Mouse (Mus musculus): ENCODE measurements around the gene Sp1. TPM values are rescaled to one million over a fixed set of nuclear protein-coding genes. Genes with fewer than 3 reads are reported as not detected.

Sp1 gene
- total and polyA plus RNA-seq, 2 experiments from 2014 or later: 3.1 to 32.1 TPM

DNA sequence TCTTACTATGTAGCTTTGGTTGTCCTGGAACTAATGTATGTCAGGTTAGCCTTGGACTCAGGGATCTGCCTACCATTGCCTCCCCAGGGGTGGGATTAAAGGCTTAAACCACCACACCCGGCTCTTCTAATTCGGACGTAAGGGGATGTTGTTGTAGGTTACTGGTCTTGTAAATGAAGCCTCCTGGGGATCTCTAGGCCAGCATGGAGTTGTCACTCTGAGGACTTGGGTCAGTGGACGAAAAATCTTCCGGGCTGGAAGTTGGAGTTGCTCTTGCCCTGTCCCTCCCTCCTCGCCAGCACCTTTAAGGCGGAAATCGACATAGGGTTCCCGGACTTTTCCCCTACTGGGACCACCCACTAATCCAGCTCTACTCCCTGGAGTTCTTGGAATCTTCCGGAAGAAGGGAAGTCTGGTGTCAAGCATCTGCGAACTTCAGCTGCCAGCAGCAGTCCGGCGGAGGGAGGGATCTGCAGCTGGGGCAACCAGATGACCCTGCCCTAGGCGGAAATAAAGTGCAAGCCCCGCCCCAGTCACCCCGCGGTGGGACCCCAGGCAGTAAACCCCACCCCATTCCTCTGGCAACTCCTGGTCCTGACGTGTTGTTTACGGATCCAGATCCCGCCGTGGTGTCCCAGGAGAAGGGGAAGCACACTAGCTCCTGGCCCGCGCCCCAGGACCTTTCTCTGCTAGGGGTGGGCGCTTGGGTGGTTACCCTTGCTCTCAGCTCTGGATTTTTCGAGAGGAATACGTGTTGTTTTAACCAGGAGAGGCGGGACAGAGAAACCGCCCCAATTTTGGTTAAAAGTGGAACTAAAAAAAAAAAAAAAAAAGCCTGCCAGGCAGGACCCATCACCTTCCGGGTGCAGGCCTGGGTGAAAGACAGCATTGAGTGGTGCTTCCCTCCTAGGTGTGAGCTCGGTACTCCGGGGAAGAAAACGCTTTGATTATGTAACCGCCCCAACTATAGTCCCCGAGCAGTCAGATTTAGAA, 6.4 kb upstream of the Sp1 start:
- Histone ChIP-seq H3K4me1 (ENCODE audit: control insufficient read depth, insufficient read depth) (peaks cover 10% of the 10 kb centered on the region), H3K9ac (replicated peaks; ENCODE audit: low read depth, low read length) (peak overlapping the region; percentile 62), H3K4me3 (ENCODE audit: low read depth, low read length) (peak overlapping the region; percentile 50), H3K27ac (ENCODE audit: low read depth) (peak overlapping the region; percentile 96), H3K36me3 (replicated peaks; ENCODE audit: control insufficient read depth, insufficient read depth, low read length) (no peaks in the 10 kb centered on the region), H3K27me3 (ENCODE audit: control insufficient read depth, insufficient read depth, low read length) (no peaks in the 10 kb centered on the region), H3K9me3 (replicated peaks; ENCODE audit: control insufficient read depth, low read length) (no peaks in the 10 kb centered on the region), H3K4me2 (ENCODE audit: low read depth, low read length) (peak overlapping the region; percentile 68)
- WGBS: 1% methylated on average over 34 of the region's 34 CpGs
- TF ChIP-seq CTCF (IDR thresholded peaks at IDR 0.05; ENCODE audit: low read depth): no peak
- TF ChIP-seq EP300 (IDR thresholded peaks at IDR 0.05; ENCODE audit: low read depth): peak; percentile 48; the same call in 1 of the 2 replicates
- peak; percentile 90 for DNase-seq (ENCODE audit: low spot score)
- peak; percentile 91 for ATAC-seq (ENCODE audit: insufficient read depth, low read depth)

DNA sequence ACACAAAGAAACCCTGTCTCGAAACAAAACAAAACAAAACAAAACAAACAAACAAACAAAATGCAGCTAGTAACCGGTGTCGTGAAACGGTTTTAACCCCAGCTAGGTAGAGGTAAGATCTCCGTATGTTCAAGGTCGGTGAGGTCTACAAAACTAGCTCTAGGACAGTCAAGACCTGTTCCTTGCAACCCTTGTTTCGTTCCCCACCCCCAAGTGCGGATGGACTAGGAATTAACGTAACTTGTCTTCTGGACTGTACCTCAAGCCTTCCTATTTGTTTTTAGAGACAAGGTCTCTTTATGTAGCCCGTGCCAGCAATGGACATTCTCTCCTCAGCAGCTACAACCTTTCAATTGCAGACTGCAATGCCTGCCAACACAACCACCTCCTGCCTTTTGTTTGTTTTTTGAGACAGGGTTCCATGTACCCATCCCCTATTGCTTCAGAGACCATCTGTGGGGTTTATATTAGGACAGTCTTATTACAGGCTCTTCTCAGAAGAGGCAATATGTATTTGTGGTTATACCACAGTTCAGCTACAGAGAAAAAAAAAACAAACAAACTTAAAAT, 5.4 kb upstream of the Sp1 start:
- peak overlapping the region; percentile 96 for H3K27ac ChIP-seq (ENCODE audit: low read depth)
- peak overlapping the region; percentile 68; the same call in 1 of the 2 replicates for H3K4me2 ChIP-seq (ENCODE audit: low read depth, low read length)
- DNase-seq (ENCODE audit: low spot score) (no peak), ATAC-seq (ENCODE audit: insufficient read depth, low read depth) (no peak)
- H3K9ac ChIP-seq (replicated peaks; ENCODE audit: low read depth, low read length): no peak overlapping the region
- no peaks in the 10 kb centered on the region for H3K27me3 ChIP-seq (ENCODE audit: control insufficient read depth, insufficient read depth, low read length)
- peaks cover 4% of the 10 kb centered on the region for H3K4me1 ChIP-seq (ENCODE audit: control insufficient read depth, insufficient read depth)
- 84% methylated on average over 10 of the region's 10 CpGs for WGBS
- no peaks in the 10 kb centered on the region for H3K9me3 ChIP-seq (replicated peaks; ENCODE audit: control insufficient read depth, low read length)
- no peaks in the 10 kb centered on the region for H3K36me3 ChIP-seq (replicated peaks; ENCODE audit: control insufficient read depth, insufficient read depth, low read length)
- H3K4me3 ChIP-seq (ENCODE audit: low read depth, low read length): no peak overlapping the region
- TF ChIP-seq EP300 (IDR thresholded peaks at IDR 0.05; ENCODE audit: low read depth) (no peak), CTCF (IDR thresholded peaks at IDR 0.05; ENCODE audit: low read depth) (no peak)

DNA sequence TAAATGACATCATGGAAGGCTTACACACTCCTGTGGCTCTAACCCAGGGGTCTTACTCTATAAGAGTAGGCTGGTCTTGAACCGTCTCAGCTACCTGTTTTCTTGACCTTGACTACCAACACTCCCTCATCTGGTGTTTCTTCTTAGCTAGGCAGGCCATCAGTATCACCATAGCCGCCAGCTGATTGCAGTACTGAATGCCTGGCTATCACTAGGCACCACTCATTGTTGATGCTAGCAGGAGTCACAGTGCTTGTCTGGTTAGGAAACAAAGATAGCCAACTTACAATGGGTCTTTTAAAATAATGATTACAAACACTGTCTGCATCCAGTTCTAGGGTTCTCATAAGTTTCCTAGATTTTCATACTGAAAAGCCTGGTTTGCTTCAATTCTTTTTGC, 4.7 kb upstream of the Sp1 start:
- Histone ChIP-seq H3K4me3 (ENCODE audit: low read depth, low read length) (no peak overlapping the region), H3K27ac (ENCODE audit: low read depth) (no peak overlapping the region), H3K36me3 (replicated peaks; ENCODE audit: control insufficient read depth, insufficient read depth, low read length) (no peaks in the 10 kb centered on the region), H3K4me1 (ENCODE audit: control insufficient read depth, insufficient read depth) (peaks cover 4% of the 10 kb centered on the region), H3K4me2 (ENCODE audit: low read depth, low read length) (no peak overlapping the region), H3K9ac (replicated peaks; ENCODE audit: low read depth, low read length) (no peak overlapping the region), H3K27me3 (ENCODE audit: control insufficient read depth, insufficient read depth, low read length) (no peaks in the 10 kb centered on the region), H3K9me3 (replicated peaks; ENCODE audit: control insufficient read depth, low read length) (no peaks in the 10 kb centered on the region)
- ATAC-seq (ENCODE audit: insufficient read depth, low read depth) (no peak), DNase-seq (ENCODE audit: low spot score) (no peak)
- WGBS: 56% methylated on average over 2 of the region's 2 CpGs
- TF ChIP-seq CTCF (IDR thresholded peaks at IDR 0.05; ENCODE audit: low read depth) (no peak), EP300 (IDR thresholded peaks at IDR 0.05; ENCODE audit: low read depth) (no peak)

DNA sequence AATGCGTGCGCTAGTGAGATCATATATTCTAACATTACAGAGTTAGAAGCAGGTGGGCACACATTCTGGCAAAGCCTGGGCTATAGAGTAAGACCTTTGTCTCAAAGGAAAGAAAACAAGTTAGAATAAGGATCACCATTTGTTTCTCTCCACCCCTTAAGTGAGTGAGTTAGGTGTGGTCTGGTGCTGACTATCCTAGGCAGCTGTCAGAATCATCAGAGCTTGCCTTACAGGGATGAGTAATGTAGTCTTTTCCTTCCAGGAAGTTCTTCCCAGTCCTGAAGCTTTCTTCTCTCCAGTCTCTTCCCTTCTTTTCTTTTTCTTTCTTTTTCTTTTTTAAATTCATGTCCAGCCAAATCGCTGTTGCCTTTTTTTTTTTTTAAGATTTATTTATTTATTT, 3.7 kb upstream of the Sp1 start:
- WGBS: 96% methylated on average over 3 of the region's 3 CpGs
- H3K27ac ChIP-seq (ENCODE audit: low read depth): no peak overlapping the region
- no peaks in the 10 kb centered on the region for H3K36me3 ChIP-seq (replicated peaks; ENCODE audit: control insufficient read depth, insufficient read depth, low read length)
- H3K27me3 ChIP-seq (ENCODE audit: control insufficient read depth, insufficient read depth, low read length): no peaks in the 10 kb centered on the region
- H3K9me3 ChIP-seq (replicated peaks; ENCODE audit: control insufficient read depth, low read length): no peaks in the 10 kb centered on the region
- no peak overlapping the region for H3K4me2 ChIP-seq (ENCODE audit: low read depth, low read length)
- ATAC-seq (ENCODE audit: insufficient read depth, low read depth) (no peak), DNase-seq (ENCODE audit: low spot score) (no peak)
- H3K4me1 ChIP-seq (ENCODE audit: control insufficient read depth, insufficient read depth): peaks cover 9% of the 10 kb centered on the region
- H3K9ac ChIP-seq (replicated peaks; ENCODE audit: low read depth, low read length): no peak overlapping the region
- H3K4me3 ChIP-seq (ENCODE audit: low read depth, low read length): no peak overlapping the region
- TF ChIP-seq EP300 (IDR thresholded peaks at IDR 0.05; ENCODE audit: low read depth): no peak
- TF ChIP-seq CTCF (IDR thresholded peaks at IDR 0.05; ENCODE audit: low read depth): no peak

DNA sequence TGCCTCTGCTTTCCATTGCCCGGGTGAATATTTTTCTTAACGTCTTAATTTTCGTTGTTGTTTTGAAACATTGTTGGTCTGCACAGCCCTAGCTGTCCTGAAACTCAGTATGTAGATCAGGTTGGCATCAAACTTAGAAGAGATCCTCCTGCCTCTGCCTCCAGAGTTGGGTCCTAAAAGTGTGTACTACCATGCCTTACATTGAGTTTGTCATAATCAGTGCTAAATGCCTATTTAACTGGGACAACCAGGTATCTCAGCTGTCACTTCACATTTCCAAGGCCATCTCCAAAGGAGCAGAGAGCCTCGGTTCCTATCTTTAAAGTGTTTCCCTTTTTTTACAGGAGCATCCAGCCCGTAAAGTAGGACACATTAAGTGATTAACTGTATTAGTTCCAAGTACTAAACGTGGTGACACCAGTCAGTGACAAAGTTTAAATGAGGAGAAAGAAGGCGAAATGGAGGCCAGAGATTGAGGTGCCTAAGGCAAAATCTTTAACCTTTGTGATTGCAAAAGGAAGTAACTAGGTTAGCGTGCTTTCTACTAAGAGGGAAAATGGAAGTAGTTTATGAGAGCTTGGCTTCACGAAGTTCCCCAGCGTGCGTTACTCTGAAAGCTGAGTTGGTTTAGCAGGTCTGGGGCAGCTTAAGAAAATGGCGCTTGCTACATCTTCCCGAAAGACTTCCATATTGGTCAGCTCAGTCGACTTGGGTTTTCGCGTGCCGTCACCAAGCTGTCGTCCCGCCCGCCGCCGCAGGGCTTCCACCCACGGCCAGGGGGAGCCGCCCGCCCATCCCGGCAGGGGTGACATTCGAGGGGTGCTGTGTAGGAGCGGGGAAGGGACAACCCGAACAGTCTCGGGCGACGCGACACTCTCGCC, 1.1 kb upstream of the Sp1 start:
- Histone ChIP-seq H3K4me2 (ENCODE audit: low read depth, low read length) (peak overlapping the region; percentile 65), H3K27ac (ENCODE audit: low read depth) (peak overlapping the region; percentile 100), H3K4me1 (ENCODE audit: control insufficient read depth, insufficient read depth) (peaks cover 19% of the 10 kb centered on the region), H3K9me3 (replicated peaks; ENCODE audit: control insufficient read depth, low read length) (no peaks in the 10 kb centered on the region), H3K27me3 (ENCODE audit: control insufficient read depth, insufficient read depth, low read length) (no peaks in the 10 kb centered on the region), H3K36me3 (replicated peaks; ENCODE audit: control insufficient read depth, insufficient read depth, low read length) (peaks cover 23% of the 10 kb centered on the region), H3K4me3 (ENCODE audit: low read depth, low read length) (peak overlapping the region; percentile 51), H3K9ac (replicated peaks; ENCODE audit: low read depth, low read length) (peak overlapping the region; percentile 71)
- 16% methylated on average over 34 of the region's 34 CpGs for WGBS
- no peak for DNase-seq (ENCODE audit: low spot score)
- TF ChIP-seq CTCF (IDR thresholded peaks at IDR 0.05; ENCODE audit: low read depth) (peak; percentile 55), EP300 (IDR thresholded peaks at IDR 0.05; ENCODE audit: low read depth) (peak; percentile 48; the same call in 1 of the 2 replicates)
- ATAC-seq (ENCODE audit: insufficient read depth, low read depth): peak; percentile 18

Data from heart, postnatal 0 days (tissue).